Mouse (Mus musculus) layer of hippocampus, adult 2 months (tissue): ENCODE measurements around the gene Cd164l2. TPM values are rescaled to one million over a fixed set of nuclear protein-coding genes. Genes with fewer than 3 reads are reported as not detected.

Experiments
- DNase-seq, 2 experiments: peaks; one replicate each; pipeline ENCODE4 v3.0.0; 2022; ENCODE audit warnings: low spot score in 2 of 2
- H3K27ac ChIP-seq: fragments of 200-600 bp; 2 replicates; pipeline ENCODE4 v1.8.1; 2022
- H3K4me3 ChIP-seq: fragments of 200-600 bp; 2 replicates; pipeline ENCODE4 v1.8.1; 2022; ENCODE audit warnings: mild to moderate bottlenecking
- CTCF ChIP-seq: fragments of 200-600 bp; conservative IDR thresholded peaks from 2 replicates; pipeline ENCODE4 v1.8.1; 2022; ENCODE audit warnings: antibody characterized with exemption, mild to moderate bottlenecking, moderate library complexity
- total RNA-seq, 2 experiments: library from RNA; stranded (reverse); gene quantifications; 2 replicates each; pipeline ENCODE4 v1.2.3; 2021

Gene Cd164l2
- total RNA-seq, 2 experiments from 2014 or later = 2.3 to 4.2 TPM

- no peak for DNase-seq
- H3K4me3 ChIP-seq = no peak overlapping the region
- no peak for TF ChIP-seq CTCF
- H3K27ac ChIP-seq = no peak overlapping the region
Measured at GRCm38 (mm10) chr4:133213661-133214060, 1.7 kb downstream of the Cd164l2 start.

- Histone ChIP-seq H3K27ac (no peak overlapping the region), H3K4me3 (no peak overlapping the region)
- no peak for DNase-seq
- peak; percentile 93 for TF ChIP-seq CTCF
Measured at GRCm38 (mm10) chr4:133217641-133218040, 5.7 kb downstream of the Cd164l2 start.

- no peak for TF ChIP-seq CTCF
- H3K4me3 ChIP-seq = no peak overlapping the region
- H3K27ac ChIP-seq = no peak overlapping the region
- no peak for DNase-seq
Measured at GRCm38 (mm10) chr4:133218745-133219144, 6.8 kb downstream of the Cd164l2 start.

GRCm38 (mm10) chr4:133220656-133221055 is 8.7 kb downstream of the Cd164l2 start:
- no peak overlapping the region for H3K27ac ChIP-seq
- no peak overlapping the region for H3K4me3 ChIP-seq
- no peak for TF ChIP-seq CTCF
- no peak for DNase-seq

GRCm38 (mm10) chr4:133221701-133222100 is 9.8 kb downstream of the Cd164l2 start:
- no peak overlapping the region for H3K27ac ChIP-seq
- no peak for TF ChIP-seq CTCF

GRCm38 (mm10) chr4:133223875-133224274 is 11.9 kb downstream of the Cd164l2 start:
- no peak for DNase-seq
- Histone ChIP-seq H3K27ac (no peak overlapping the region), H3K4me3 (no peak overlapping the region)
- TF ChIP-seq CTCF = no peak

More at GRCm38 (mm10) chr4:133221701-133222100, 9.8 kb downstream of the Cd164l2 start:
- H3K4me3 ChIP-seq = no peak overlapping the region
- no peak for DNase-seq

- no peak for TF ChIP-seq CTCF
- no peak for DNase-seq
- no peak overlapping the region; the same call in 1 of the 2 replicates for H3K27ac ChIP-seq
- no peak overlapping the region for H3K4me3 ChIP-seq
Measured at GRCm38 (mm10) chr4:133226073-133226472, 14.1 kb downstream of the Cd164l2 start.

GRCm38 (mm10) chr4:133227636-133228035 is 15.7 kb downstream of the Cd164l2 start:
- Histone ChIP-seq H3K4me3 (no peak overlapping the region), H3K27ac (no peak overlapping the region)
- DNase-seq = no peak
- TF ChIP-seq CTCF = no peak

- DNase-seq = no peak
Measured at GRCm38 (mm10) chr4:133229582-133229981, 17.7 kb downstream of the Cd164l2 start.

GRCm38 (mm10) chr4:133233285-133233976 is 21.5 kb downstream of the Cd164l2 start:
- Histone ChIP-seq H3K4me3 (no peak overlapping the region), H3K27ac (no peak overlapping the region)
- no peak for DNase-seq
- TF ChIP-seq CTCF = peak; percentile 78

More at GRCm38 (mm10) chr4:133229582-133229981, 17.7 kb downstream of the Cd164l2 start:
- Histone ChIP-seq H3K4me3 (no peak overlapping the region), H3K27ac (peak overlapping the region; percentile 59; the same call in 1 of the 2 replicates)
- no peak for TF ChIP-seq CTCF

GRCm38 (mm10) chr4:133234771-133235170 is 22.8 kb downstream of the Cd164l2 start:
- no peak for DNase-seq
- Histone ChIP-seq H3K27ac (no peak overlapping the region), H3K4me3 (no peak overlapping the region)
- no peak for TF ChIP-seq CTCF

GRCm38 (mm10) chr4:133235415-133235814 is 23.5 kb downstream of the Cd164l2 start:
- no peak for DNase-seq
- peak; percentile 29; the same call in 1 of the 2 replicates for TF ChIP-seq CTCF

GRCm38 (mm10) chr4:133237911-133238310 is 26.0 kb downstream of the Cd164l2 start:
- no peak for DNase-seq
- Histone ChIP-seq H3K27ac (no peak overlapping the region), H3K4me3 (no peak overlapping the region)
- no peak for TF ChIP-seq CTCF

More at GRCm38 (mm10) chr4:133235415-133235814, 23.5 kb downstream of the Cd164l2 start:
- Histone ChIP-seq H3K27ac (no peak overlapping the region), H3K4me3 (no peak overlapping the region)

- Histone ChIP-seq H3K4me3 (peak within 1 kb of the TSS; percentile 87), H3K27ac (peak within 1 kb of the TSS; percentile 98)
- no peak for DNase-seq
- no peak for TF ChIP-seq CTCF
Measured at GRCm38 (mm10) chr4:133240490-133240921, 28.6 kb downstream of the Cd164l2 start, which contains the start of gene Map3k6. Gene Map3k6, plus strand, starts transcription at chr4:133240818.
